Mouse (Mus musculus): ENCODE results near the gene Snx19.

DNA sequence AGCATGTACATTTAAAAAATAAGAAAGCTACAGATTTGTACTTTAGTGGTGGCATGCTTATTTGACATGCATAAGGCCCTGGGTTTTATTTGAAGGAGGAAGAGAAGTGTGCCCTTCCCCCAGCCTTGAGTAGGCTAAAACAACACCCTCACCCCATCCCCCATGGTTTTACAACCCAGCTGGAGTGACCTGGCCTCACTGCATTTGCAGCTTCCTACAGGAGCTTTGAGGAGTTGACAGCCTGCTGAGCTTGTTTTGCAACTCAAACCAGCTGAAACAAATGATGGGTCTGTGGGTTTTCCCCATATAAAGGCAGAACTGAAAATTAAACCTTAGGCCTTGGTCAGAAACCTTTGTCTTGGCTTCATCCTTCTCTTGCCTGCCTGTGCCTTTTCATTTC lies 89.0 kb downstream of the Snx19 start:
- TF ChIP-seq POLR2A (IDR thresholded peaks at IDR 0.05; ENCODE audit: insufficient read depth, low read length) (no peak), CTCF (IDR thresholded peaks at IDR 0.05; ENCODE audit: low read depth, low read length) (no peak), EP300 (IDR thresholded peaks at IDR 0.05; ENCODE audit: insufficient read depth, low read depth, low read length) (peak; percentile 95)

Measured in ES-Bruce4 (cell line).